Comparison of ENCODE assay signal across 18 mouse cellular contexts in the genomic region with DNA sequence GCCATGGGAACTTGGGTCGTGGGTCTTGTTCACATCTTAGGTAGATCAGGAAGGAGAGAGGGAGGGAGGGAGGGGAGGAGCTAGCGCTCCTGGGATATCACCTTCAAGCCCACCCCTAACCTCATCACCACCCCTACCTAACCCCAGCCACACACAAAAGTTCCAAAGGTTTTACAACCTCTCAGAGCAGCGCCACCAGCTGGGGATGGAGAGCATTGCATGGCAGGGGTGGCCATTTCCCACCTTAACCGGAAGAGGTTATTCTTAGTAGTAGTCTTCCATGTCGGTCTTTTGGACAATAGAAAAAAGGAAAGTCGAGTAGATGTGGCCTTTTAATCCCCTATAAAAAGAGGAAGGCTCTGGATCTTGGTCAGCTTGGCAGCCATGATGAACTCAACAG. TPM values are rescaled to one million over a fixed set of nuclear protein-coding genes. Genes with fewer than 3 reads are reported as not detected.
DNase-seq lines count a peak whose midpoint lies in the region; ATAC-seq and TF ChIP-seq lines count a peak whose summit lies in the region.
"Had no signal": no experiment of that assay in that cellular context is flagged by ENCODE, and none has a peak within 500 bp of the region (broad histone marks: within the 10 kb centered on the region; RNA-seq: fewer than 3 reads in every experiment).

No protein-coding gene starts in this region.

- no peak overlapping the region for H3K27ac ChIP-seq in kidney, postnatal 0 days
- H3K27ac ChIP-seq: limb, embryonic 15.5 days; midbrain, embryonic 13.5 days had no signal

- H3K9me3 ChIP-seq in kidney, postnatal 0 days (replicated peaks; ENCODE audit: low read length): no peaks in the 10 kb centered on the region
- H3K9me3 ChIP-seq: limb, embryonic 15.5 days had no signal

- TF ChIP-seq CTCF in kidney, postnatal 0 days (IDR thresholded peaks at IDR 0.05; ENCODE audit: low read depth): peak; percentile 29; the same call in 1 of the 2 replicates

- no peak overlapping the region for H3K4me2 ChIP-seq in kidney, postnatal 0 days (ENCODE audit: low read length)
- H3K4me2 ChIP-seq: limb, embryonic 15.5 days; midbrain, embryonic 13.5 days had no signal

- no peak overlapping the region for H3K9ac ChIP-seq in kidney, postnatal 0 days (ENCODE audit: low read depth, low read length)
- H3K9ac ChIP-seq: limb, embryonic 15.5 days; midbrain, embryonic 13.5 days had no signal

- peaks cover 7% of the 10 kb centered on the region; the same call in 1 of the 2 replicates for H3K27me3 ChIP-seq in kidney, postnatal 0 days (ENCODE audit: insufficient read depth, low read length)

- H3K4me3 ChIP-seq in kidney, postnatal 0 days (replicated peaks; ENCODE audit: low read depth, low read length): no peak overlapping the region
- H3K4me3 ChIP-seq: limb, embryonic 15.5 days; midbrain, embryonic 13.5 days had no signal

- no peaks in the 10 kb centered on the region for H3K36me3 ChIP-seq in kidney, postnatal 0 days (ENCODE audit: insufficient read depth, low read length)
- H3K36me3 ChIP-seq: limb, embryonic 15.5 days; midbrain, embryonic 13.5 days had no signal

- no peak for DNase-seq in kidney, postnatal 0 days (ENCODE audit: low spot score)
- no peak for DNase-seq in kidney, adult 18-20 months
- peak; percentile 30 for DNase-seq in retina, postnatal 1 day
- no peak for DNase-seq in retina, embryonic 14.5 days (ENCODE audit: low spot score)
- DNase-seq in WW6 (ENCODE audit: low read depth, low spot score): peak; percentile 38
- DNase-seq in testis, postnatal 10 days (ENCODE audit: low spot score): peak; percentile 61
- DNase-seq in right cerebral cortex, postnatal 36 days (ENCODE audit: low spot score in 2 of 2): no peak
- DNase-seq: cerebellum, adult 8-10 months; gastrocnemius, postnatal 10 days; heart, postnatal 4 days; kidney, postnatal 10 days; lung, postnatal 36 days; right cerebral cortex, postnatal 14 days had no signal

- peaks cover 8% of the 10 kb centered on the region; the same call in 1 of the 2 replicates for H3K4me1 ChIP-seq in kidney, postnatal 0 days (replicated peaks; ENCODE audit: insufficient read depth, low read length)

- no peak for ATAC-seq in kidney, postnatal 0 days (replicated peaks; ENCODE audit: low FRiP score, low read depth)
- ATAC-seq: CD4-positive, CD25-positive, alpha-beta regulatory T cell, adult 4 months; forebrain, embryonic 16.5 days; midbrain, embryonic 13.5 days; Patski had no signal

- WGBS in kidney, postnatal 0 days: 73% methylated on average over 6 of the region's 6 CpGs

RNA-seq across cellular contexts. Expression of a gene that starts 4.0 kb away (rescaled TPM):
- 1.6 and 2.2 TPM in 2 replicates for polyA plus RNA-seq in kidney, postnatal 0 days (2015; fragmentation: Nextera tagmentation; extraction: Ambion mirVana)
- polyA plus RNA-seq: Patski had no signal

Comparison
In these comparisons a context has a peak if more than half of its experiments do, and no peak if none do; other contexts are left out.
1. DNase-seq: peak in retina, postnatal 1 day (single experiment), WW6 (single experiment) and testis, postnatal 10 days (single experiment); none in kidney, postnatal 0 days (single experiment), kidney, adult 18-20 months (single experiment), retina, embryonic 14.5 days (single experiment) and right cerebral cortex, postnatal 36 days (0 of 2).